Mouse (Mus musculus) heart, postnatal 0 days (tissue): ENCODE measurements around the gene Gfpt2.

Experiments used
- CTCF ChIP-seq: IDR thresholded peaks from 2 replicates; pipeline ENCODE4 v1.5.1; 2016; ENCODE audit warnings: antibody characterized with exemption, control low read depth, low read depth
- EP300 ChIP-seq: IDR thresholded peaks from 2 replicates; pipeline ENCODE4 v1.6.1; 2016; ENCODE audit warnings: antibody characterized with exemption, low read depth

- TF ChIP-seq CTCF, result no peak
- TF ChIP-seq EP300, result no peak
Observed at GRCm38 (mm10) chr11:49798931-49799330, 5.0 kb downstream of the Gfpt2 start.
